Mouse (Mus musculus) ES-Bruce4 (cell line): Measurements from ENCODE around the gene Acvrl1. TPM values are rescaled to one million over a fixed set of nuclear protein-coding genes. Genes with fewer than 3 reads are reported as not detected.

Experiments
- H3K27ac ChIP-seq: 2 replicates; pipeline ENCODE4 v1.5.1; 2012; ENCODE audit warnings: low read length, inconsistent platforms; ENCODE audit not compliant: insufficient read depth
- H3K27me3 ChIP-seq: 2 replicates; pipeline ENCODE4 v1.6.1; 2012; ENCODE audit warnings: mild to moderate bottlenecking, low read length, inconsistent platforms; ENCODE audit not compliant: control insufficient read depth, poor library complexity, insufficient read depth, severe bottlenecking
- H3K36me3 ChIP-seq: 2 replicates; pipeline ENCODE4 v1.6.1; 2012; ENCODE audit warnings: inconsistent platforms, mild to moderate bottlenecking, low read length, moderate library complexity; ENCODE audit not compliant: control insufficient read depth, poor library complexity, insufficient read depth, severe bottlenecking
- H3K4me1 ChIP-seq: one replicate; pipeline ENCODE4 v1.8.1; 2011; ENCODE audit warnings: low read length; ENCODE audit not compliant: control insufficient read depth, insufficient read depth
- H3K4me3 ChIP-seq: 2 replicates; pipeline ENCODE4 v1.5.1; 2011; ENCODE audit warnings: low read depth, mild to moderate bottlenecking, low read length
- H3K9ac ChIP-seq: 2 replicates; pipeline ENCODE4 v1.6.1; 2012; ENCODE audit warnings: low read depth, mild to moderate bottlenecking, inconsistent platforms; ENCODE audit not compliant: poor library complexity, severe bottlenecking
- H3K9me3 ChIP-seq: replicated peaks from 2 replicates; pipeline ENCODE4 v1.6.1; 2012; ENCODE audit warnings: mild to moderate bottlenecking, low read length, inconsistent platforms; ENCODE audit not compliant: control insufficient read depth, poor library complexity, insufficient read depth, severe bottlenecking
- CTCF ChIP-seq: IDR thresholded peaks from one replicate; pipeline ENCODE4 v1.8.1; 2011; ENCODE audit warnings: low read depth, low read length
- EP300 ChIP-seq: IDR thresholded peaks from 2 replicates; pipeline ENCODE4 v1.6.1; 2011; ENCODE audit warnings: low read depth, low read length; ENCODE audit not compliant: insufficient read depth
- POLR2A ChIP-seq: IDR thresholded peaks from one replicate; pipeline ENCODE4 v1.8.1; 2011; ENCODE audit warnings: low read length; ENCODE audit not compliant: insufficient read depth
- polyA plus RNA-seq: library from polyadenylated mRNA; stranded (reverse); fragments of >200 nt; gene quantifications from 2 replicates; pipeline ENCODE4 v1.2.4, GENCODE M21; 2011; ENCODE audit warnings: low read depth; ENCODE audit not compliant: missing spikeins, insufficient read depth, insufficient read length

The Acvrl1 gene
- polyA plus RNA-seq, 1 experiment, result 2.7 TPM

- TF ChIP-seq POLR2A, result no peak
- TF ChIP-seq EP300, result no peak
- no peak for TF ChIP-seq CTCF
- H3K9ac ChIP-seq, result no peak overlapping the region
- no peaks in the 10 kb centered on the region for H3K9me3 ChIP-seq
- peak overlapping the region; percentile 4; the same call in 1 of the 2 replicates for H3K4me3 ChIP-seq
- no peaks in the 10 kb centered on the region for H3K27me3 ChIP-seq
- H3K27ac ChIP-seq, result no peak overlapping the region
- H3K4me1 ChIP-seq, result peaks cover 8% of the 10 kb centered on the region
- no peaks in the 10 kb centered on the region for H3K36me3 ChIP-seq
These were observed 9.1 kb downstream of the Acvrl1 start for GRCm38 (mm10) chr15:101137455-101137854.

- Histone ChIP-seq H3K4me1 (peaks cover 10% of the 10 kb centered on the region), H3K27ac (no peak overlapping the region), H3K9me3 (no peaks in the 10 kb centered on the region), H3K36me3 (no peaks in the 10 kb centered on the region), H3K9ac (no peak overlapping the region), H3K27me3 (no peaks in the 10 kb centered on the region), H3K4me3 (no peak overlapping the region)
- TF ChIP-seq POLR2A (no peak), CTCF (no peak), EP300 (no peak)
These were observed 10.4 kb downstream of the Acvrl1 start for GRCm38 (mm10) chr15:101138675-101139074.

- Histone ChIP-seq H3K27me3 (no peaks in the 10 kb centered on the region), H3K9ac (peak overlapping the region; percentile 10; the same call in 1 of the 2 replicates), H3K36me3 (no peaks in the 10 kb centered on the region), H3K4me1 (peaks cover 8% of the 10 kb centered on the region), H3K9me3 (no peaks in the 10 kb centered on the region), H3K27ac (no peak overlapping the region), H3K4me3 (no peak overlapping the region)
- TF ChIP-seq CTCF (no peak), POLR2A (no peak), EP300 (no peak)
These were observed 11.6 kb downstream of the Acvrl1 start for GRCm38 (mm10) chr15:101139885-101140284.

DNA sequence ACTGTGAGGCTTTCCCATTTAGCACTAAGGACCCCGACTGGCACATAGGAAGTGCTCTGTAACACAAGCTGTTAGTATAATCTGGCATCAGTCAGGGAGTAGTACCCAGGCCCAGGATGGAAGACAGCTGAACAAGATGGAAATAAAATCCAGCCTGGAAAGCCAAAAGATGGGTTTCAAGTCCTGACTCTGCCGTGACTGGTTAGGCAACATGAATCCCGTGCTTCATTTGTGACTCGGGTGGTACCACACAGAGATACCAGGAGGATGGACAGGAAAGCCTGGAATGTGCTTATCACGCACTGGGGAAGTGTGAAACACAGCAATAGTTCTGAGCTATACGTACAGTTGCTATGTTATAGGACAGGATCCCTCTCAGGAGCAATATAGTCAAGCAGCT is 12.3 kb downstream of the Acvrl1 start:
- no peaks in the 10 kb centered on the region for H3K9me3 ChIP-seq
- H3K36me3 ChIP-seq, result no peaks in the 10 kb centered on the region
- 0 out of 2 replicates have a peak overlapping the region, but pooled peaks have one; percentile 10 for H3K9ac ChIP-seq
- peak overlapping the region; percentile 44; the same call in 1 of the 2 replicates for H3K4me3 ChIP-seq
- no peak for TF ChIP-seq EP300
- no peak for TF ChIP-seq CTCF
- no peak for TF ChIP-seq POLR2A
- H3K27ac ChIP-seq, result peak overlapping the region; percentile 24
- no peaks in the 10 kb centered on the region for H3K27me3 ChIP-seq
- peaks cover 8% of the 10 kb centered on the region for H3K4me1 ChIP-seq

- H3K9me3 ChIP-seq, result no peaks in the 10 kb centered on the region
These were observed 12.8 kb downstream of the Acvrl1 start for GRCm38 (mm10) chr15:101141061-101141541.

DNA sequence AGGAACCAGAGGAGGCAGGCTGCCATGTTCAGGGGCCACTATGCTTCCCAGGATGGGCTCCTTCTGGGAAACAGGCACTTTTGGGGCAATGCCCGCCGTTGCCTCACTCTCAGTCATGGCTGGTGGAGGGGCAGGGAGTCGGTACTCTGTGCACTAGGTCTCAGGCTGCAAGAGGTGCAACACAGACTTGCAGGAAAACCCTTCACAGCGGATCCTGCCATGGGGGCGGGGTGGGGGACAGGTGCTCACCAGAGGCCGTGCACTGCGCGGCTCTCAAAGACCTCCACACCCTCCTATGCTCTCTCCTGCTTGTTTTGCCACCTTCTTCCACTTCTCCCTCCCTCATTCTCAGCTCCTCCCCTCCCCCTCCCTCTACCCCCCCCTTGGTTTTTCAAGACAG is 14.3 kb downstream of the Acvrl1 start:
- TF ChIP-seq CTCF (no peak), POLR2A (no peak), EP300 (no peak)
- peaks cover 10% of the 10 kb centered on the region for H3K4me1 ChIP-seq
- no peak overlapping the region for H3K27ac ChIP-seq
- H3K4me3 ChIP-seq, result peak overlapping the region; percentile 15; the same call in 1 of the 2 replicates
- H3K27me3 ChIP-seq, result no peaks in the 10 kb centered on the region
- no peaks in the 10 kb centered on the region for H3K9me3 ChIP-seq
- H3K36me3 ChIP-seq, result no peaks in the 10 kb centered on the region
- H3K9ac ChIP-seq, result no peak overlapping the region

More at GRCm38 (mm10) chr15:101141061-101141541, 12.8 kb downstream of the Acvrl1 start:
- H3K27me3 ChIP-seq, result no peaks in the 10 kb centered on the region
- TF ChIP-seq CTCF (no peak), POLR2A (peak; percentile 91), EP300 (peak; percentile 34; the same call in 1 of the 2 replicates)
- H3K27ac ChIP-seq, result peak overlapping the region; percentile 24
- H3K4me3 ChIP-seq, result peak overlapping the region; percentile 44
- H3K36me3 ChIP-seq, result no peaks in the 10 kb centered on the region
- H3K4me1 ChIP-seq, result peaks cover 8% of the 10 kb centered on the region
- 0 out of 2 replicates have a peak overlapping the region, but pooled peaks have one; percentile 10 for H3K9ac ChIP-seq
